Mouse (Mus musculus): ENCODE results near the gene Dgkd.
"Not testable (repeated sequence)": the region's sequence is repeated elsewhere in the genome, so short reads cannot be mapped to it uniquely, and the experiment has no call there.

Dgkd gene

DNA sequence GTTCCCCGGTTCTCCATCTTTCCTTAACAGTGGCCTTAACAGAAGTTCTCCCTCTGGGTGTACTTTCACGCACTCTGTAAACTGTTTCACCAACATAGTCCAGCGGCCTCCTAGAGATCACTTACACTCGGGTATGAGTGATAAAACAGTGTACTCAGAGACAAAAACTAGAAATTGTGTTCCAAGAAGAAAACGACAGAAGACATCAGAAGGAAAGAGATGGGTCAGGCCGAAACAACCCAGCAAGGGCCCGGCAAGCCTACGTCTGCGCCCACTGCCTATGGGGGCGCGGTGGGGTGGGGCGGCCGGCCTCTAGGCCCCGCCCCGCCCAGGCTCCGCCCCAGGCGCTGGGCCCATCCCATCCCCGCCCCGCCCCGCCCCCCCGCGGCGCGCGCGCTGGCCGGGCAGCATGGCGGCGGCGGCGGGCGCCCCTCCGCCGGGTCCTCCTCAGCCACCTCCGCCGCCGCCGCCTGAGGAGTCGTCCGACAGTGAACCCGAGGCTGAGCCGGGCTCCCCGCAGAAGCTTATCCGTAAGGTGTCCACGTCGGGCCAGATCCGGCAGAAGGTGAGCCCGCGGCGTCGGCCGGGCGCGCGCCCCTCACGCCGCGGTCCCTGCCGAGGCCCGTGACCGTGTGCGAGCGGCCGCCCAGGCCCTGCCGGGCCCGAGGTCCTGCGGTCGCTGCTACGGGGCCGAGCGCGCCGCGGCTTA lies at the start of gene Dgkd:
Gene Dgkd, plus strand, starts transcription at position 396 of the 709 bp plus-strand sequence.
- DNase-seq (ENCODE audit: low spot score) = no peak

DNA sequence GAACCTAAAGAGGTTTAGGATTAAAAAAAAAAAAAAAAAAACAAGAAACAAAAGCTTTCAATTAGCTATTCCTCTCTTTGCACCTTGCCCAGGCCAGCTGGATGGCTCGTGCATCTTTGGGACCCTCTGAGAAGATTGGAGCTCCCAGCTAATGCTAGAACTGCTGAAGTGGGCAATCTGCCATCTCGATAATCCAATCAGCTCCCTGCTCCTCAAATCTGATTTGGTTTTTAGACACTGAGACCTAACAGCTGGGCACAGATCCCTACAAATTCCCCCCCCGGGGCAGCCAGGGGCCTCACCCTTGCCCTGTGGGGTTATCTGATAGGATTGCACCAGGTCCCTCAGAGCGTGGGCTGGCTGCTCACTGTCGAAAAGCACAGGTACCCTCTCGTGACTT lies 49.5 kb upstream of the Dgkd start, which contains the start of gene Sag:
Gene Sag, plus strand, starts transcription at position 105 of the 400 bp plus-strand sequence.
- DNase-seq (ENCODE audit: low spot score) = no peak

GRCm38 (mm10) chr1:87807751-87808150 lies 45.3 kb upstream of the Dgkd start:
- no peak for DNase-seq (ENCODE audit: low spot score)

GRCm38 (mm10) chr1:87811391-87811790 lies 41.7 kb upstream of the Dgkd start:
- no peak for DNase-seq (ENCODE audit: low spot score)

- DNase-seq (ENCODE audit: low spot score) = no peak
Observed at GRCm38 (mm10) chr1:87812061-87812460, 41.0 kb upstream of the Dgkd start.

DNA sequence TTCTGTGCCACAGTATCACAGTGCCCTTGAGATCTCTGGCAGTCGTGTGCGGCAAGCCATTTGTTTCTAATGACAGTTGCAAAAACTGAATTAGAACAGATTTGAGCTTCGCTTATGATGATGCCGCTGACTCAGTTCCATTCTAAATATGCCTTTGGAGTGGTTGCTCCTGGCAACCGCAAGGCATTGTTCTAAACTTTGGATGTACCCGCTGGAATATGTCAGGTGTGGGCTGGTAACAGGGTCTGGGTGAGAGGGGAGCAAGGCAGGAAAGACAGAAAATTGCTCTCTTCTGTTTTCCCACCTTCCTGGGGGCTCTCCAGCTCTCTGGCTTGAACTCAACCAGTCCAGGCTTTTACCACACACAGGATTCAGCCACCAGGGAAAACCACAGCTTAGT lies 39.9 kb upstream of the Dgkd start:
- DNase-seq (ENCODE audit: low spot score) = peak; percentile 48

DNA sequence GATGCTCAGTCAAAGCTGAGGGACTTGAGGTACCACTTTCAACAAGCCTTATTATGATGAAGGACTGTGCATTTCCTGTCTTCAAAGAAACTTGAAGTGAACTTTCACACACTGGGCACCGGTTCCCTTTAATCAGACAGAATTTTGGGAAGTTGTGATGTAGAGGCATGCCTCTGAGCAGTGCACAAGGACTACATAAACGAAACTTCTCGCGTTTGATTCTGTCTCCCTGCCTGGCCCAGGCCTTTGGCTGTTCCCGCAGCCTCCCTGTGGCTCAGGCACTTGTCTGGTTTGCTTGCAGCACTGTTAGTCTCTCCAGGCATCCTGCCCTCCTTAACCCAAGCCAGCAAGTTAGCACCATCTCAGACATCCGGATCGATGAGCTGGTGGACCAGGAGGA lies 39.4 kb upstream of the Dgkd start:
- no peak for DNase-seq (ENCODE audit: low spot score)

DNA sequence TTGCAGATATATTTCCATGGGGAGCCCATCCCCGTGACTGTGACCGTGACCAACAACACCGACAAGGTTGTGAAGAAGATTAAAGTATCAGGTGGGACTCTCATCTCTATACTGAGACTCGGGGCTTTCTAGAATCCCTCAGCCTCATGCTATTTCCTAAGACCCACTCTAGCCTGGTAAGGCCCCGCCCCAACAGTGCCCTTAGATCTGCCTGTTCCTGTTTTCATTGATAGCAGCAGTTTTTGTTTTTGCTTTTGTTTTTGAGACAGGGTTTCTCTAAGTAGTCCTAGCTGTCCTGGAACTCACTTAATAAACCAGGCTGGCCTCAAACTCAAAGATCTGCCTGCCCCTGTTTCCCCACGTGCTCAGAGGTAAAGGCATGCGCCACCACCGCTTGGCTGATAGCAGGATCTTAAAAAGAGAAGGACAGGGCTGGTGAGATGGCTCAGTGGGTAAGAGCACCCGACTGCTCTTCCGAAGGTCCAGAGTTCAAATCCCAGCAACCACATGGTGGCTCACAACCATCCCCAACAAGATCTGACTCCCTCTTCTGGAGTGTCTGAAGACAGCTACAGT lies 28.6 kb upstream of the Dgkd start:
- DNase-seq (ENCODE audit: low spot score) = no peak

GRCm38 (mm10) chr1:87825281-87825680 lies 27.8 kb upstream of the Dgkd start:
- no peak for DNase-seq (ENCODE audit: low spot score)

DNA sequence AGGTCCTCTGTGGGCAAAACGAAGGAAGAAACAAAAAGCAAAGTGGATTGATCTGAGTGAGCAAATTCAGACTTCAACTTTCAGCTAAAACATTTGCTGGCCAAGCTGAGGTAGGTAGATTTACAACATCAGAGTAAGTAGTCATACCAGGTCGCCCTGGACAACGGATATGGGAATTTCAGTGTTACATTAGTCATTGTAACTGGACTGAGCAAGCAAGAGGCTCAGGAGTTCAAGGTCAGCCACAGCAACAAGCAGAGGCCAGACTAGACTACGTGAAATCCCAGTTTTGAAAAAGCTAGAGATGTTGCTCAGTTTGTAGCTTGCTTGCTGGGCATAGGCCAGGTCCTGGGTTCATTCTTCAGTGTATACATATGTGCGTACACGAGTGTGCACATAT lies 27.1 kb upstream of the Dgkd start:
- DNase-seq (ENCODE audit: low spot score) = no peak

DNA sequence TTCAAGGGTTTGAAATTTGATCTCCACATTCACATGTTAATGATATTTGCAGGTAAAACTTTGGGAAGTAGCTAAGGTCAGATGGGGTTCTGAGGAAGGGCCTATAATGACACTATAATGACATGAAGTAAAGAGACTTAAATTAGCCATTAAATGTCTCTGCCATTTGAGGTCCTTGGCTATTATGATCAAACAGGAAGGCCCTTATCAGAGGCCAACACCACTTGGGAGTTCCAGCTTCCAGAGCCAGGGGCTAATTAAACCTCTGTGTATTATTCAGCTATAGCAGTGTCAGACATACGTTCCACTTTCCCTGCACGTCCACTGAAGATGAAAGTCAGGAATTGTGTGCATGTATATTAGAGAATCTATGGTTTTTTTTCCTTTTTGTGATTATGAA lies 26.6 kb upstream of the Dgkd start:
- no peak for DNase-seq (ENCODE audit: low spot score)

GRCm38 (mm10) chr1:87827476-87827875 lies 25.6 kb upstream of the Dgkd start:
- DNase-seq (ENCODE audit: low spot score) = not testable (repeated sequence)

- no peak for DNase-seq (ENCODE audit: low spot score)
Observed at GRCm38 (mm10) chr1:87828185-87828584, 24.9 kb upstream of the Dgkd start.

- DNase-seq (ENCODE audit: low spot score) = no peak
Observed at GRCm38 (mm10) chr1:87828926-87829580, 24.0 kb upstream of the Dgkd start.

GRCm38 (mm10) chr1:87829621-87830211 lies 23.4 kb upstream of the Dgkd start:
- no peak for DNase-seq (ENCODE audit: low spot score)

DNA sequence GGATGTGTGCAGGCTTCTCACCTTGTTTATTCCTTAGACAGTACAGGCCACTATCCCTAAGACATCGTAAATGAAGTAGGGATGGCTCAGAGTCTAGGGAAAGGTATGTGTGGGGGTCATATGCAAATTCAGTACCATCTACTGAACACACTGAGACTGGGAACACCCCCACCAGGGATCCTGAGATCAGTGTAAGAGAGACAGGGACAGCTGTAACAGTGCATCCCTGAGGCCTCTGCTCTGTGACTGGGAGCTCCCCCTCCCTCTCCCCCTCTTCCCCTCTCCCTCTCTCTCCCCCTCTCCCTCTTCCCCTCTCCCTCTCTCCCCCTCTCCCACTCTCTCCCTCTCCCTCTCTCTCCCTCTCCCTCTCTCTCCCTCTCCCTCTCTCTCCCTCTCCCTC lies 16.6 kb upstream of the Dgkd start:
- no peak for DNase-seq (ENCODE audit: low spot score)

DNA sequence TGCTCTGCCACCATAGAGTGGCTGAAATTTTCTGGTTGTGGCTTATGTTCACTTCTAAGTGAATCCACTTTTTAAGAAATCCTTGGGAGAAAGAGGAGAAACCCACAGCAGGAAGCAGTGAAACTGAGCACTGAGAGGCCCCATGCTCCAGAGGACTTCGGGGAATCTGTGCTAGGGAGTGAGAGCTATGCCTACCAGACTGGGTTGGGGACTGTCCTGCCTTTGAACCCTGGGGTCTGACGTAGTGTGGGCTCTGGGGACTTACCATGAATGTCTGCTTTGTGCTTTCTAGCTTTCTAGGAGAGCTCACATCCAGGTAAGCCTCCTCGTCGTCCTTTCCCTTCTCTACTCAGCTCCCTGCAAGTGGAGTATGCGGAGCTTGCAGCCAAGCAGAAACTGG lies 16.1 kb upstream of the Dgkd start:
- no peak for DNase-seq (ENCODE audit: low spot score)

DNA sequence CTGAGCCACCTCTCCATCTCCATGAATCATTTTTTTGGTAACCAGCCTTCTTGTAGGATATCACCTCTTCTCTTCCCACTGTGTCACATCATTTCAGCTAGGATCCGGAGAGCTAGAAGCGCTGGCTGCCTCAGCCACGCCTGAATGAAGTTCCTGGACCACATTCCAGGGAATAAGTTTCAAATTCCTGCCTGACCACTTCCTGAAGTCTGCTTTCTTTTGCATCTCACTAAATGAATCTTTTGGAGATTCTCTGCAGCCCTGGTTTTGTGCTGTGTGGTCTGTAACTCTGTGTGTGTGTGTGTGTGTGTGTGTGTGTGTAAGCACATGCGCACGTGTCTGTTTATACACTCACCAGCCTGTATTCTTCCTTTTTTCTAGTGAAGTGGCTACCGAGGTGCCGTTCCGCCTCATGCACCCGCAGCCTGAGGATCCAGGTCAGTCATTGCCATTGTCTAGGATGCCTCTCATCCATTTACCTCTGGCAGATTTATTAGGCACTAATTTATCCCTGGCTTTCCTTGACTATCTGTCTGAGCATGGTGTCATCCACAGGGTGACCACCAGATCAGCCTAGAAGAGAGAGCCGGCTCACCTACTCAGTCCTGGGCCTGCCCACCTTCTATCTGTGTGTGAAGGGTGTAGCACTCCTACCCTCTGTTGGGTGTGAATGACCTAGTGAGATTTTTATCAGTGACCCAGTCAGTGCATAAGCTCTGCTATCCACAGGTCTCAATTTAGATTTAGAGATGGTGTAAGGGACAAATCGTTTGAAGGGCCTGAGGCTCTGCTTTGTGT lies 12.5 kb upstream of the Dgkd start:
- DNase-seq (ENCODE audit: low spot score) = no peak

DNA sequence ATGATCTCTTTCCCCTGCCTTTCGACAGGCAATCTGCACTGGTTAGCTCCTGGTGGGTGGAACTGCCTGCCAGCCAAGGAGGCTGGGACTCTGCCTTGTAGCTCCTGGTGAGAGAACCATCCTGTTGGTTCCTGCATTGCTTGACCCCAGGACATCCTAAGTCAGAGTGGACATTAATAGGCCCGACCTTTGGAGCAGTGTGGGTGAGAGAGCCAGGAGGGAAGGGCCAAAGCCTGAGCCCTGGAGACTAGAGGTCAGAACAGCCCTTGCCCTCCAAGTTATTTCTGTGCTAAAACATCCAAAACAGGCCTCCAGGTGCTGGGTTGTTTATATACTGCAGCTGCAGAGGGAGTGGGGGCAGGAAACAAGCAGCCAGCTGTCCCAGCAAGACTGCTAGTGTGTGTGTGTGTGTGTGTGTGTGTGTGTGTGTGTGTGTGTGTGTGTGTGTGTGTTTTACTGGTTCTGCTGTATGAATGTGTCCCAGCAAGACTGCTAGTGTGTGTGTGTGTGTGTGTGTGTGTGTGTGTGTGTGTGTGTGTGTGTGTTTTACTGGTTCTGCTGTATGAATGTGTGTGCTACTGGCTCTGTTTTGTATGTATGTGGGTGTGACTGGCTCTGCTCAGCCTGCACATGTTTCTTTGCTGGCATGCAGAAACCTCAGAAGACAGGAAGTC lies 6.1 kb upstream of the Dgkd start:
- no peak for DNase-seq (ENCODE audit: low spot score)

- DNase-seq (ENCODE audit: low spot score) = no peak
Observed at GRCm38 (mm10) chr1:87847475-87848168, 5.5 kb upstream of the Dgkd start.

All from left cerebral cortex, adult 11 months (tissue).